In genomic region chr2:32734480-32734879, GRCm38 (mm10) we compare ENCODE assay signal across 8 mouse cellular contexts. TPM values are rescaled to one million over a fixed set of nuclear protein-coding genes. Genes with fewer than 3 reads are reported as not detected.
DNase-seq lines count a peak whose midpoint lies in the region; ATAC-seq lines count a peak whose summit lies in the region.

No protein-coding gene starts in this region.

- no peak overlapping the region; the same call in 1 of the 2 replicates for H3K4me3 ChIP-seq in kidney, embryonic 15.5 days (replicated peaks)
- peak overlapping the region; percentile 28; the same call in 1 of the 2 replicates for H3K4me3 ChIP-seq in embryonic facial prominence, embryonic 10.5 days
- no peak overlapping the region for H3K4me3 ChIP-seq in heart, embryonic 16.5 days (ENCODE audit: low read length)
- no peak overlapping the region for H3K4me3 ChIP-seq in liver, embryonic 16.5 days (ENCODE audit: low read depth, low read length)

- H3K27ac ChIP-seq in kidney, embryonic 15.5 days, result peak overlapping the region; percentile 78
- H3K27ac ChIP-seq in embryonic facial prominence, embryonic 10.5 days (replicated peaks), result peak overlapping the region; percentile 69
- peak overlapping the region; percentile 84 for H3K27ac ChIP-seq in heart, embryonic 16.5 days (ENCODE audit: low read length)
- 0 out of 2 replicates have a peak overlapping the region, but pooled peaks have one; percentile 9 for H3K27ac ChIP-seq in liver, embryonic 16.5 days (ENCODE audit: low read length)

- no peaks in the 10 kb centered on the region for H3K36me3 ChIP-seq in kidney, embryonic 15.5 days
- peaks cover 6% of the 10 kb centered on the region for H3K36me3 ChIP-seq in embryonic facial prominence, embryonic 10.5 days (replicated peaks)
- no peaks in the 10 kb centered on the region for H3K36me3 ChIP-seq in heart, embryonic 16.5 days (ENCODE audit: control insufficient read depth, insufficient read depth)
- no peaks in the 10 kb centered on the region for H3K36me3 ChIP-seq in liver, embryonic 16.5 days (ENCODE audit: control insufficient read depth, insufficient read depth)

- peaks cover 56% of the 10 kb centered on the region for H3K4me1 ChIP-seq in kidney, embryonic 15.5 days
- H3K4me1 ChIP-seq in embryonic facial prominence, embryonic 10.5 days, result peaks cover 75% of the 10 kb centered on the region
- peaks cover 17% of the 10 kb centered on the region for H3K4me1 ChIP-seq in heart, embryonic 16.5 days (ENCODE audit: control insufficient read depth, insufficient read depth, low read length)
- no peaks in the 10 kb centered on the region; the same call in 1 of the 2 replicates for H3K4me1 ChIP-seq in liver, embryonic 16.5 days (ENCODE audit: control insufficient read depth, low read depth, low read length)

- no peak overlapping the region for H3K9ac ChIP-seq in kidney, embryonic 15.5 days
- no peak overlapping the region for H3K9ac ChIP-seq in heart, embryonic 16.5 days (ENCODE audit: low read length)
- H3K9ac ChIP-seq in liver, embryonic 16.5 days (ENCODE audit: low read depth, low read length), result no peak overlapping the region

- no peak for DNase-seq in kidney, adult 11 months
- DNase-seq in embryonic facial prominence, embryonic 10.5 days (ENCODE audit: low spot score), result no peak
- DNase-seq in ovary, postnatal 10 days (ENCODE audit: low spot score), result no peak
- DNase-seq in right cerebral cortex, postnatal 25 days, result no peak

- peak; percentile 55; the same call in 1 of the 2 replicates for ATAC-seq in kidney, embryonic 15.5 days (replicated peaks; ENCODE audit: low FRiP score)
- ATAC-seq in heart, embryonic 16.5 days (replicated peaks; ENCODE audit: extremely low read depth, insufficient read depth, low FRiP score), result peak; percentile 10; the same call in 1 of the 2 replicates
- ATAC-seq in liver, embryonic 16.5 days (ENCODE audit: low read depth), result peak; percentile 18; the same call in 1 of the 2 replicates
- no peak for ATAC-seq in cerebellum, adult (ENCODE audit: insufficient number of reproducible peaks, low FRiP score, low TSS enrichment)

- no peaks in the 10 kb centered on the region; the same call in 1 of the 2 replicates for H3K27me3 ChIP-seq in kidney, embryonic 15.5 days
- H3K27me3 ChIP-seq in embryonic facial prominence, embryonic 10.5 days (replicated peaks; ENCODE audit: low read depth, poor library complexity, severe bottlenecking), result peaks cover 3% of the 10 kb centered on the region; the same call in 1 of the 2 replicates
- H3K27me3 ChIP-seq in heart, embryonic 16.5 days (ENCODE audit: control insufficient read depth, insufficient read depth, low read length), result no peaks in the 10 kb centered on the region
- H3K27me3 ChIP-seq in liver, embryonic 16.5 days (ENCODE audit: control insufficient read depth, insufficient read depth, low read depth, low read length), result no peaks in the 10 kb centered on the region

- 37% methylated on average over 4 of the region's 4 CpGs for WGBS in kidney, embryonic 15.5 days
- 51% methylated on average over 4 of the region's 4 CpGs for WGBS in embryonic facial prominence, embryonic 10.5 days
- WGBS in heart, embryonic 16.5 days, result 39% methylated on average over 4 of the region's 4 CpGs
- 46% methylated on average over 4 of the region's 4 CpGs for WGBS in liver, embryonic 16.5 days (ENCODE audit: insufficient replicate concordance)

- H3K9me3 ChIP-seq in kidney, embryonic 15.5 days (replicated peaks), result no peaks in the 10 kb centered on the region
- no peaks in the 10 kb centered on the region for H3K9me3 ChIP-seq in embryonic facial prominence, embryonic 10.5 days
- no peaks in the 10 kb centered on the region for H3K9me3 ChIP-seq in heart, embryonic 16.5 days (replicated peaks; ENCODE audit: control insufficient read depth, low read length)
- no peaks in the 10 kb centered on the region for H3K9me3 ChIP-seq in liver, embryonic 16.5 days (replicated peaks; ENCODE audit: control insufficient read depth, low read length)

- H3K4me2 ChIP-seq in kidney, embryonic 15.5 days, result peak overlapping the region; percentile 13
- no peak overlapping the region for H3K4me2 ChIP-seq in heart, embryonic 16.5 days (ENCODE audit: low read depth, low read length)
- no peak overlapping the region for H3K4me2 ChIP-seq in liver, embryonic 16.5 days (ENCODE audit: low read depth, low read length)

RNA-seq across cellular contexts. Expression of gene 6330409D20Rik, which starts 6.3 kb away (rescaled TPM):
- polyA plus RNA-seq in kidney, embryonic 15.5 days (2015; fragmentation: Nextera tagmentation; extraction: Ambion mirVana), result 0.18 TPM in 1 of 2 replicates, not detected in the other
- polyA plus RNA-seq in embryonic facial prominence, embryonic 10.5 days (2016; fragmentation: Nextera tagmentation; extraction: Ambion mirVana), result 0.52 and 0.57 TPM in 2 replicates
- polyA plus RNA-seq in heart, embryonic 16.5 days (2015; fragmentation: Nextera tagmentation; extraction: Ambion mirVana), result 0.17 and 0.26 TPM in 2 replicates
- polyA plus RNA-seq in liver, embryonic 16.5 days (2015; fragmentation: Nextera tagmentation; extraction: Ambion mirVana), result not detected in 2 replicates

RNA-seq across cellular contexts. Expression of gene Sh2d3c, which starts 13.6 kb away (rescaled TPM):
- 32.5 and 37.2 TPM in 2 replicates for polyA plus RNA-seq in kidney, embryonic 15.5 days (2015; fragmentation: Nextera tagmentation; extraction: Ambion mirVana)
- polyA plus RNA-seq in embryonic facial prominence, embryonic 10.5 days (2016; fragmentation: Nextera tagmentation; extraction: Ambion mirVana), result 27.1 and 27.5 TPM in 2 replicates
- polyA plus RNA-seq in heart, embryonic 16.5 days (2015; fragmentation: Nextera tagmentation; extraction: Ambion mirVana), result 32.4 and 33.6 TPM in 2 replicates
- 7.1 and 8.6 TPM in 2 replicates for polyA plus RNA-seq in liver, embryonic 16.5 days (2015; fragmentation: Nextera tagmentation; extraction: Ambion mirVana)

RNA-seq across cellular contexts. Expression of gene Cdk9, which starts 21.6 kb away (rescaled TPM):
- polyA plus RNA-seq in kidney, embryonic 15.5 days (2015; fragmentation: Nextera tagmentation; extraction: Ambion mirVana), result 108 and 118 TPM in 2 replicates
- 130 and 135 TPM in 2 replicates for polyA plus RNA-seq in embryonic facial prominence, embryonic 10.5 days (2016; fragmentation: Nextera tagmentation; extraction: Ambion mirVana)
- polyA plus RNA-seq in heart, embryonic 16.5 days (2015; fragmentation: Nextera tagmentation; extraction: Ambion mirVana), result 57.1 and 59.8 TPM in 2 replicates
- 40.2 and 43.8 TPM in 2 replicates for polyA plus RNA-seq in liver, embryonic 16.5 days (2015; fragmentation: Nextera tagmentation; extraction: Ambion mirVana)

RNA-seq across cellular contexts. Expression of gene Tor2a, which starts 22.6 kb away (rescaled TPM):
- 64.8 and 70.5 TPM in 2 replicates for polyA plus RNA-seq in kidney, embryonic 15.5 days (2015; fragmentation: Nextera tagmentation; extraction: Ambion mirVana)
- 48.9 and 53.5 TPM in 2 replicates for polyA plus RNA-seq in embryonic facial prominence, embryonic 10.5 days (2016; fragmentation: Nextera tagmentation; extraction: Ambion mirVana)
- polyA plus RNA-seq in heart, embryonic 16.5 days (2015; fragmentation: Nextera tagmentation; extraction: Ambion mirVana), result 38.1 and 38.9 TPM in 2 replicates
- polyA plus RNA-seq in liver, embryonic 16.5 days (2015; fragmentation: Nextera tagmentation; extraction: Ambion mirVana), result 25.7 and 26.1 TPM in 2 replicates

RNA-seq across cellular contexts. Expression of gene Fpgs, which starts 30.5 kb away (rescaled TPM):
- polyA plus RNA-seq in kidney, embryonic 15.5 days (2015; fragmentation: Nextera tagmentation; extraction: Ambion mirVana), result 33.7 and 40.3 TPM in 2 replicates
- 33.5 and 35.5 TPM in 2 replicates for polyA plus RNA-seq in embryonic facial prominence, embryonic 10.5 days (2016; fragmentation: Nextera tagmentation; extraction: Ambion mirVana)
- polyA plus RNA-seq in heart, embryonic 16.5 days (2015; fragmentation: Nextera tagmentation; extraction: Ambion mirVana), result 16.7 and 16.9 TPM in 2 replicates
- 49.7 and 56.2 TPM in 2 replicates for polyA plus RNA-seq in liver, embryonic 16.5 days (2015; fragmentation: Nextera tagmentation; extraction: Ambion mirVana)

Comparison
In these comparisons a context has a peak if more than half of its experiments do, and no peak if none do; other contexts are left out.
1. H3K27ac ChIP-seq: peak in every context shown above with its lines; median percentile 84 in heart, embryonic 16.5 days; 78 in kidney, embryonic 15.5 days; 69 in embryonic facial prominence, embryonic 10.5 days; 9 in liver, embryonic 16.5 days.